13 mouse cellular contexts compared by ENCODE assay signal in the genomic region with DNA sequence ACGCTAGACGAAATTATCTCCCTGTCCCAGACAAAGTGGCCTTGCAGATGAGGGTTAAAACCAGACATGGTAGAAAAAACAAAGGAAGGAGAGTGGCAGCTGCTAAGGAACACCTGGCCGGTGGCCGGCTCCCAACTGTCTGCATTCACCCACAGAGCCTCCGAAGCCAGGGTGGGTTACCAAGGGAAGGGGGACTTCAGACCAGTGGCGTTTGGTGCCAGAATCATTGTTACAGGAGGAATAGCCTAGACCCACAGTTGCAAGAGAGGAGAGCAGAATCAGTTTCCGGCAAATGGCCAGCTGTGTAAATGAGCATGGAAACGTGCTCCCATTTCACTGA. TPM values are rescaled to one million over a fixed set of nuclear protein-coding genes. Genes with fewer than 3 reads are reported as not detected.
DNase-seq lines count a peak whose midpoint lies in the region; ATAC-seq lines count a peak whose summit lies in the region.
"Had no signal": no experiment of that assay in that cellular context is flagged by ENCODE, and none has a peak within 500 bp of the region (broad histone marks: within the 10 kb centered on the region; RNA-seq: fewer than 3 reads in every experiment).

No protein-coding gene starts in this region.

- no peaks in the 10 kb centered on the region for H3K27me3 ChIP-seq in heart, embryonic 15.5 days
- no peaks in the 10 kb centered on the region for H3K27me3 ChIP-seq in midbrain, embryonic 12.5 days
- H3K27me3 ChIP-seq in midbrain, embryonic 16.5 days (ENCODE audit: control insufficient read depth, insufficient read depth, low read depth, low read length): no peaks in the 10 kb centered on the region
- H3K27me3 ChIP-seq in hindbrain, embryonic 12.5 days: no peaks in the 10 kb centered on the region
- no peaks in the 10 kb centered on the region for H3K27me3 ChIP-seq in neural tube, embryonic 13.5 days
- H3K27me3 ChIP-seq: Patski had no signal

- no peaks in the 10 kb centered on the region for H3K9me3 ChIP-seq in heart, embryonic 15.5 days (replicated peaks)
- H3K9me3 ChIP-seq in midbrain, embryonic 12.5 days: no peaks in the 10 kb centered on the region
- no peaks in the 10 kb centered on the region for H3K9me3 ChIP-seq in midbrain, embryonic 16.5 days (replicated peaks; ENCODE audit: control insufficient read depth, low read length, poor library complexity, severe bottlenecking)
- no peaks in the 10 kb centered on the region for H3K9me3 ChIP-seq in hindbrain, embryonic 12.5 days (replicated peaks)
- H3K9me3 ChIP-seq in neural tube, embryonic 13.5 days: no peaks in the 10 kb centered on the region

- H3K27ac ChIP-seq in heart, embryonic 15.5 days: peak overlapping the region; percentile 45
- H3K27ac ChIP-seq in midbrain, embryonic 12.5 days (replicated peaks): peak overlapping the region; percentile 52
- H3K27ac ChIP-seq in midbrain, embryonic 16.5 days (ENCODE audit: low read length): no peak overlapping the region
- peak overlapping the region; percentile 76 for H3K27ac ChIP-seq in hindbrain, embryonic 12.5 days
- H3K27ac ChIP-seq in neural tube, embryonic 13.5 days (replicated peaks): peak overlapping the region; percentile 79

- peak overlapping the region; percentile 17 for H3K4me2 ChIP-seq in heart, embryonic 15.5 days
- H3K4me2 ChIP-seq in midbrain, embryonic 12.5 days (replicated peaks): no peak overlapping the region
- no peak overlapping the region for H3K4me2 ChIP-seq in midbrain, embryonic 16.5 days (ENCODE audit: low read length)
- H3K4me2 ChIP-seq in hindbrain, embryonic 12.5 days (replicated peaks): no peak overlapping the region
- no peak overlapping the region for H3K4me2 ChIP-seq in neural tube, embryonic 13.5 days

- peaks cover 36% of the 10 kb centered on the region for H3K4me1 ChIP-seq in heart, embryonic 15.5 days (replicated peaks)
- no peaks in the 10 kb centered on the region; the same call in 1 of the 2 replicates for H3K4me1 ChIP-seq in midbrain, embryonic 12.5 days
- H3K4me1 ChIP-seq in midbrain, embryonic 16.5 days (ENCODE audit: control insufficient read depth, insufficient read depth, low read length): no peaks in the 10 kb centered on the region
- H3K4me1 ChIP-seq in hindbrain, embryonic 12.5 days: peaks cover 8% of the 10 kb centered on the region
- peaks cover 8% of the 10 kb centered on the region; the same call in 1 of the 2 replicates for H3K4me1 ChIP-seq in neural tube, embryonic 13.5 days (replicated peaks)

- DNase-seq in heart, adult 18-20 months: no peak
- no peak for DNase-seq in spleen, adult 18-20 months

- 25% methylated on average over 8 of the region's 8 CpGs for WGBS in heart, embryonic 15.5 days
- WGBS in midbrain, embryonic 12.5 days: 41% methylated on average over 8 of the region's 8 CpGs
- WGBS in midbrain, embryonic 16.5 days: 31% methylated on average over 8 of the region's 8 CpGs
- WGBS in hindbrain, embryonic 12.5 days: 31% methylated on average over 8 of the region's 8 CpGs
- 26% methylated on average over 8 of the region's 8 CpGs for WGBS in neural tube, embryonic 13.5 days

- no peak for ATAC-seq in heart, embryonic 15.5 days (replicated peaks; ENCODE audit: insufficient number of reproducible peaks, insufficient read depth, low FRiP score, low read depth)
- ATAC-seq in midbrain, embryonic 12.5 days (ENCODE audit: low FRiP score, low read depth): no peak; the same call in 1 of the 2 replicates
- ATAC-seq in midbrain, embryonic 16.5 days: no peak
- peak; percentile 67 for ATAC-seq in hindbrain, embryonic 12.5 days (ENCODE audit: low FRiP score)
- no peak for ATAC-seq in neural tube, embryonic 13.5 days (ENCODE audit: low read depth)
- no peak for ATAC-seq in megakaryocyte progenitor cell, adult 5-6 weeks (replicated peaks; ENCODE audit: poor library complexity)
- ATAC-seq: Patski had no signal

- no peaks in the 10 kb centered on the region for H3K36me3 ChIP-seq in heart, embryonic 15.5 days
- H3K36me3 ChIP-seq in midbrain, embryonic 12.5 days: no peaks in the 10 kb centered on the region
- H3K36me3 ChIP-seq in midbrain, embryonic 16.5 days (ENCODE audit: control insufficient read depth, insufficient read depth, low read length): no peaks in the 10 kb centered on the region
- no peaks in the 10 kb centered on the region for H3K36me3 ChIP-seq in hindbrain, embryonic 12.5 days
- no peaks in the 10 kb centered on the region for H3K36me3 ChIP-seq in neural tube, embryonic 13.5 days

- H3K4me3 ChIP-seq in heart, embryonic 15.5 days: no peak overlapping the region
- H3K4me3 ChIP-seq in midbrain, embryonic 12.5 days: no peak overlapping the region
- H3K4me3 ChIP-seq in midbrain, embryonic 16.5 days (ENCODE audit: low read depth, low read length): no peak overlapping the region
- H3K4me3 ChIP-seq in hindbrain, embryonic 12.5 days: no peak overlapping the region
- no peak overlapping the region for H3K4me3 ChIP-seq in neural tube, embryonic 13.5 days

- H3K9ac ChIP-seq in heart, embryonic 15.5 days: no peak overlapping the region
- no peak overlapping the region for H3K9ac ChIP-seq in midbrain, embryonic 12.5 days (replicated peaks)
- no peak overlapping the region for H3K9ac ChIP-seq in midbrain, embryonic 16.5 days (ENCODE audit: low read depth, low read length)
- H3K9ac ChIP-seq in hindbrain, embryonic 12.5 days: no peak overlapping the region
- no peak overlapping the region for H3K9ac ChIP-seq in neural tube, embryonic 13.5 days

RNA-seq across cellular contexts. Expression of a gene that starts 23.6 kb away (rescaled TPM):
- 489 and 565 TPM in 2 replicates for polyA plus RNA-seq in heart, embryonic 15.5 days (2015; fragmentation: Nextera tagmentation; extraction: Ambion mirVana)
- total RNA-seq in heart, adult 18-20 months (2021): 100 to 1,000 TPM; 895 to 982 TPM
- 0.13 and 0.47 TPM in 2 replicates for polyA plus RNA-seq in midbrain, embryonic 12.5 days (2016; fragmentation: Nextera tagmentation; extraction: Ambion mirVana)
- 0.29 and 0.82 TPM in 2 replicates for polyA plus RNA-seq in midbrain, embryonic 16.5 days (2015; fragmentation: Nextera tagmentation; extraction: Ambion mirVana)
- polyA plus RNA-seq in hindbrain, embryonic 12.5 days (2016; fragmentation: Nextera tagmentation; extraction: Ambion mirVana): 1.1 and 5.9 TPM in 2 replicates
- polyA plus RNA-seq in neural tube, embryonic 13.5 days (2015; fragmentation: Nextera tagmentation; extraction: Ambion mirVana): 1.9 and 4.3 TPM in 2 replicates
- not detected in 2 replicates for total RNA-seq in megakaryocyte progenitor cell, adult 5-6 weeks (2015)
- not detected in 2 replicates for total RNA-seq in megakaryocyte progenitor cell, adult 5-6 weeks (2017)
- total RNA-seq: common myeloid progenitor, adult 5-6 weeks had no signal

RNA-seq across cellular contexts. Expression of a gene that starts 52.8 kb away (rescaled TPM):
- polyA plus RNA-seq in heart, embryonic 15.5 days (2015; fragmentation: Nextera tagmentation; extraction: Ambion mirVana): 0.15 TPM in 1 of 2 replicates, not detected in the other
- not detected for total RNA-seq in heart, adult 18-20 months (2021)
- 127 and 132 TPM in 2 replicates for polyA plus RNA-seq in midbrain, embryonic 12.5 days (2016; fragmentation: Nextera tagmentation; extraction: Ambion mirVana)
- polyA plus RNA-seq in midbrain, embryonic 16.5 days (2015; fragmentation: Nextera tagmentation; extraction: Ambion mirVana): 27.2 and 49.6 TPM in 2 replicates
- polyA plus RNA-seq in hindbrain, embryonic 12.5 days (2016; fragmentation: Nextera tagmentation; extraction: Ambion mirVana): 144 and 164 TPM in 2 replicates
- polyA plus RNA-seq in neural tube, embryonic 13.5 days (2015; fragmentation: Nextera tagmentation; extraction: Ambion mirVana): 72.7 and 75.5 TPM in 2 replicates
- total RNA-seq in megakaryocyte progenitor cell, adult 5-6 weeks (2015): not detected in 2 replicates
- total RNA-seq in megakaryocyte progenitor cell, adult 5-6 weeks (2017): not detected in 2 replicates
- total RNA-seq: adrenal gland, postnatal 25 days; common myeloid progenitor, adult 5-6 weeks; gastrocnemius, postnatal 10 days had no signal
- polyA plus RNA-seq: liver, embryonic 16.5 days; Patski had no signal

Comparison
In these comparisons a context has a peak if more than half of its experiments do, and no peak if none do; other contexts are left out.
1. RNA of a gene that starts 23.6 kb away (polyA plus RNA-seq): 489 to 565 TPM in heart, embryonic 15.5 days; 1.9 to 4.3 TPM in neural tube, embryonic 13.5 days, 1.1 to 5.9 TPM in hindbrain, embryonic 12.5 days, 0.29 to 0.82 TPM in midbrain, embryonic 16.5 days and 0.13 to 0.47 TPM in midbrain, embryonic 12.5 days; every median in the first group is over 10 times any median in the second.
2. RNA of a gene that starts 52.8 kb away (polyA plus RNA-seq): 144 to 164 TPM in hindbrain, embryonic 12.5 days, 127 to 132 TPM in midbrain, embryonic 12.5 days, 72.7 to 75.5 TPM in neural tube, embryonic 13.5 days and 27.2 to 49.6 TPM in midbrain, embryonic 16.5 days; 0.15 TPM in heart, embryonic 15.5 days; every median in the first group is over 10 times any median in the second.